Mouse (Mus musculus) kidney, embryonic 15.5 days (tissue): ENCODE results near the gene Bcl3. TPM values are rescaled to one million over a fixed set of nuclear protein-coding genes. Genes with fewer than 3 reads are reported as not detected.
"Not testable (repeated sequence)": the region's sequence is repeated elsewhere in the genome, so short reads cannot be mapped to it uniquely, and the experiment has no call there.

Experiments
- ATAC-seq: fragments of 200-750 bp; cut with Nextera tagmentation; replicated peaks from 2 replicates; pipeline ENCODE4 v1.8.0; 2017; ENCODE audit warnings: moderate TSS enrichment; ENCODE audit not compliant: low FRiP score
- H3K27ac ChIP-seq: fragments of 300-500 bp; sonication (generic); 2 replicates; pipeline ENCODE4 v1.5.1; 2015; ENCODE audit warnings: mild to moderate bottlenecking, inconsistent platforms
- H3K27me3 ChIP-seq: fragments of 300-500 bp; sonication (generic); 2 replicates; pipeline ENCODE4 v1.6.1; 2015; ENCODE audit warnings: inconsistent platforms
- H3K36me3 ChIP-seq: fragments of 300-500 bp; sonication (generic); 2 replicates; pipeline ENCODE4 v1.6.1; 2015; ENCODE audit warnings: inconsistent platforms
- H3K4me1 ChIP-seq: fragments of 300-500 bp; sonication (generic); 2 replicates; pipeline ENCODE4 v1.6.1; 2015; ENCODE audit warnings: inconsistent platforms
- H3K4me2 ChIP-seq: fragments of 300-500 bp; sonication (generic); 2 replicates; pipeline ENCODE4 v1.6.1; 2015; ENCODE audit warnings: moderate library complexity, mild to moderate bottlenecking, inconsistent platforms
- H3K4me3 ChIP-seq: fragments of 300-500 bp; sonication (generic); replicated peaks from 2 replicates; pipeline ENCODE4 v1.5.1; 2015; ENCODE audit warnings: mild to moderate bottlenecking, inconsistent platforms
- H3K9ac ChIP-seq: fragments of 300-500 bp; sonication (generic); 2 replicates; pipeline ENCODE4 v1.6.1; 2015; ENCODE audit warnings: mild to moderate bottlenecking, inconsistent platforms
- H3K9me3 ChIP-seq: fragments of 300-500 bp; sonication (generic); replicated peaks from 2 replicates; pipeline ENCODE4 v1.6.1; 2016; ENCODE audit warnings: inconsistent platforms
- WGBS: fragments of 180-500 bp; shearing (Covaris S2); methylation state at CpG from one replicate; pipeline ENCODE4 v1.1.7; 2015; ENCODE audit warnings: mixed read lengths; 5-methylcytosine and 5-hydroxymethylcytosine counted together
- polyA plus RNA-seq: library from polyadenylated mRNA; unstranded; fragments of >200 nt; fragmentation: Nextera tagmentation; extraction: Ambion mirVana; gene quantifications from 2 replicates; pipeline ENCODE4 v1.2.1, GENCODE M21; 2015

Bcl3 gene
- polyA plus RNA-seq, 1 experiment from 2014 or later, result 4.9 TPM

- Histone ChIP-seq H3K36me3 (no peaks in the 10 kb centered on the region), H3K4me1 (peaks cover 16% of the 10 kb centered on the region), H3K4me3 (no peak overlapping the region), H3K4me2 (no peak overlapping the region), H3K27ac (no peak overlapping the region), H3K9me3 (no peaks in the 10 kb centered on the region), H3K9ac (no peak overlapping the region), H3K27me3 (peaks cover 25% of the 10 kb centered on the region)
- WGBS, result 86% methylated on average over 19 of the region's 19 CpGs
- ATAC-seq, result no peak
Measured at GRCm38 (mm10) chr7:19792701-19793630, 29.6 kb downstream of the Bcl3 start.

GRCm38 (mm10) chr7:19791504-19791903 lies 31.1 kb downstream of the Bcl3 start:
- H3K27ac ChIP-seq, H3K36me3 ChIP-seq, ATAC-seq, H3K9me3 ChIP-seq, H3K4me3 ChIP-seq, H3K4me2 ChIP-seq, H3K4me1 ChIP-seq, H3K9ac ChIP-seq: not testable (repeated sequence)
- WGBS, result 91% methylated on average over 2 of the region's 2 CpGs
- H3K27me3 ChIP-seq, result peaks cover 17% of the 10 kb centered on the region

DNA sequence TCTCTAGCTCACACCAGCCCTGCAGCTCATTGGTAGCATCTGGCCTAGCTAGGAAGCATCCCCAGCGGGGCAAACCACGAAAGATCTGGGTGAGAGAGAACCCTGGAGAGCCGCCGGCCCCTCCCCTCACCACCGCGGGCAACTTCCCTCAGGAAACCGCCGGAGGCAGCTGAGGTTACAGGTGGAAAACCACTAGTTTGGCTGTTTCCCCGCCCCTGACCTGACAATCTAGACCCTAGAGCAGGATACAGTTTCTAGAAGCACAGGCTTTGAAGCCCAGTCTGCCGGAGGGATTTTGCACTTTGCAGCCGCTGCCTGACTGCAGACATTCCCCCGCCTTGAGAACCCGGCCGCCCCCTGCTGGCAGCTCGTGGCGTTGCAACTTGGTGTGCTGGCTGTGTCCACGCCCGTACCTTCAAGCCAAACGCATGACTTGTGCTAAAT lies 32.6 kb downstream of the Bcl3 start:
- Histone ChIP-seq H3K4me1 (peaks cover 11% of the 10 kb centered on the region; the same call in 1 of the 2 replicates), H3K27ac (peak overlapping the region; percentile 41; the same call in 1 of the 2 replicates), H3K9me3 (no peaks in the 10 kb centered on the region), H3K36me3 (no peaks in the 10 kb centered on the region), H3K9ac (peak overlapping the region; percentile 40), H3K4me2 (peak overlapping the region; percentile 72), H3K27me3 (0 out of 2 replicates have a peak, but pooled peaks cover 4% of the 10 kb centered on the region), H3K4me3 (peak overlapping the region; percentile 38)
- WGBS, result 2% methylated on average over 19 of the region's 19 CpGs
- ATAC-seq, result peak; percentile 62

GRCm38 (mm10) chr7:19785874-19786458 lies 36.6 kb downstream of the Bcl3 start:
- Histone ChIP-seq H3K27me3 (0 out of 2 replicates have a peak, but pooled peaks cover 2% of the 10 kb centered on the region), H3K36me3 (no peaks in the 10 kb centered on the region), H3K9me3 (no peaks in the 10 kb centered on the region), H3K4me2 (no peak overlapping the region), H3K9ac (no peak overlapping the region), H3K4me1 (peaks cover 11% of the 10 kb centered on the region; the same call in 1 of the 2 replicates), H3K4me3 (no peak overlapping the region), H3K27ac (no peak overlapping the region)
- ATAC-seq, result no peak
- WGBS, result 39% methylated on average over 12 of the region's 12 CpGs

- WGBS, result 31% methylated on average over 11 of the region's 11 CpGs
- peak; percentile 24; the same call in 1 of the 2 replicates for ATAC-seq
Measured at GRCm38 (mm10) chr7:19784764-19785535, 37.6 kb downstream of the Bcl3 start.

DNA sequence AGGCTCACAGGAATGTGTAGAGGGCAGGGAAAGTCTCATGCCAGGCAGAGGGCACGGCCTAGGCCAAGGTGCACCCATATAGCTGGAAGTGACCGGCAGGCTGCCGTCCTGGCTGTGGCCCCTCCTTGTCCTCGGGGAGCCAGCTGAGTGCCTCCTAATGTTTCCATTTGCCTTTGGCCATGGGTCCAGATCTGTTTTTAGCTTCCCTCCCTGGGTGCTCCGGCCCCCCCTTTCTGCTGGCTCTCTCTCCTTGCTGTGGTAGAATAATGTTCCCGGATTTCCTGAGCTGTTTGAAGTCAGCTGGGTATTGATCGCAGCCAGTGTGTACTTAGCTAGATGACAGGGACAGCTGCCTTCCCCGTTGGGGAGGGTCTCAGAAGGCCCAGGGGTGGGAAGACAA lies 38.9 kb downstream of the Bcl3 start:
- no peak overlapping the region for H3K4me3 ChIP-seq
- H3K9ac ChIP-seq, result no peak overlapping the region
- no peaks in the 10 kb centered on the region for H3K9me3 ChIP-seq
- 0 out of 2 replicates have a peak, but pooled peaks cover 9% of the 10 kb centered on the region for H3K36me3 ChIP-seq
- ATAC-seq, result no peak
- no peaks in the 10 kb centered on the region for H3K27me3 ChIP-seq
- 82% methylated on average over 8 of the region's 8 CpGs for WGBS
- H3K4me1 ChIP-seq, result peaks cover 6% of the 10 kb centered on the region; the same call in 1 of the 2 replicates
- H3K27ac ChIP-seq, result no peak overlapping the region
- H3K4me2 ChIP-seq, result no peak overlapping the region

More at GRCm38 (mm10) chr7:19784764-19785535, 37.6 kb downstream of the Bcl3 start:
- Histone ChIP-seq H3K4me1 (peaks cover 10% of the 10 kb centered on the region; the same call in 1 of the 2 replicates), H3K9ac (no peak overlapping the region), H3K4me3 (no peak overlapping the region), H3K9me3 (no peaks in the 10 kb centered on the region), H3K27me3 (no peaks in the 10 kb centered on the region), H3K36me3 (0 out of 2 replicates have a peak, but pooled peaks cover 2% of the 10 kb centered on the region), H3K27ac (no peak overlapping the region), H3K4me2 (no peak overlapping the region)

DNA sequence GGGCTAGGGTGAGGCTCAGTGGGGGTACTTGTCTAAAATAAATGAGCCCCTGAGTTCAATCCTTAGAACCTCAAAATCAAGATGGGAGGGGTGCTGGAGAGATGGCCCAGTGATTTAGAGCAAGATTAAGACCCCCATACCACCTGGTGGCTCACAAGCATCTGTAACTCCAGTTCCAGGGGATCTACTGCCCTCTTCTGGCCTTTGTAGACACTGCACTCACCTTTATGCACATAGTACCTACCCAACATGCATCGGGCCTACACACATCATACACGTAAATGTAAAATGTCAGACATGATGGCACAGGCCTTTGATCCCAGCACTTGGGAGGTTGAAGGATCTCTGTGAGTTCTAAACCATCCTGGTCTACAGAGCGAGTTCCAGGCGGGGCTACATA lies 39.9 kb downstream of the Bcl3 start:
- no peak overlapping the region for H3K9ac ChIP-seq
- no peak overlapping the region for H3K4me2 ChIP-seq
- no peaks in the 10 kb centered on the region for H3K27me3 ChIP-seq
- H3K4me1 ChIP-seq, result peaks cover 6% of the 10 kb centered on the region; the same call in 1 of the 2 replicates
- WGBS, result 95% methylated on average over 4 of the region's 4 CpGs
- H3K36me3 ChIP-seq, result 0 out of 2 replicates have a peak, but pooled peaks cover 9% of the 10 kb centered on the region
- no peak for ATAC-seq
- H3K9me3 ChIP-seq, result no peaks in the 10 kb centered on the region
- H3K27ac ChIP-seq, result no peak overlapping the region
- no peak overlapping the region for H3K4me3 ChIP-seq

GRCm38 (mm10) chr7:19781741-19782140 lies 40.8 kb downstream of the Bcl3 start:
- no peak for ATAC-seq
- peaks cover 6% of the 10 kb centered on the region; the same call in 1 of the 2 replicates for H3K4me1 ChIP-seq
- 0 out of 2 replicates have a peak, but pooled peaks cover 9% of the 10 kb centered on the region for H3K36me3 ChIP-seq
- no peak overlapping the region for H3K27ac ChIP-seq
- H3K4me3 ChIP-seq, result no peak overlapping the region
- 92% methylated on average over 7 of the region's 7 CpGs for WGBS
- no peaks in the 10 kb centered on the region for H3K27me3 ChIP-seq
- H3K9me3 ChIP-seq, result no peaks in the 10 kb centered on the region
- H3K9ac ChIP-seq, result no peak overlapping the region
- no peak overlapping the region for H3K4me2 ChIP-seq

GRCm38 (mm10) chr7:19779903-19780302 lies 42.7 kb downstream of the Bcl3 start:
- 84% methylated on average over 4 of the region's 4 CpGs for WGBS
- Histone ChIP-seq H3K36me3 (0 out of 2 replicates have a peak, but pooled peaks cover 9% of the 10 kb centered on the region), H3K9me3 (no peaks in the 10 kb centered on the region), H3K27ac (no peak overlapping the region), H3K9ac (no peak overlapping the region), H3K27me3 (no peaks in the 10 kb centered on the region), H3K4me3 (no peak overlapping the region), H3K4me2 (no peak overlapping the region), H3K4me1 (no peaks in the 10 kb centered on the region)
- ATAC-seq, result no peak

GRCm38 (mm10) chr7:19778645-19779044 lies 43.9 kb downstream of the Bcl3 start:
- Histone ChIP-seq H3K9me3 (no peaks in the 10 kb centered on the region), H3K27me3 (no peaks in the 10 kb centered on the region), H3K4me3 (no peak overlapping the region), H3K27ac (no peak overlapping the region), H3K4me2 (no peak overlapping the region), H3K36me3 (0 out of 2 replicates have a peak, but pooled peaks cover 9% of the 10 kb centered on the region), H3K9ac (no peak overlapping the region), H3K4me1 (no peaks in the 10 kb centered on the region)
- ATAC-seq, result no peak
- 84% methylated on average over 8 of the region's 8 CpGs for WGBS

GRCm38 (mm10) chr7:19777049-19777723 lies 45.4 kb downstream of the Bcl3 start:
- Histone ChIP-seq H3K36me3 (0 out of 2 replicates have a peak, but pooled peaks cover 9% of the 10 kb centered on the region), H3K27ac (no peak overlapping the region), H3K9ac (no peak overlapping the region), H3K4me2 (no peak overlapping the region), H3K4me3 (no peak overlapping the region), H3K9me3 (no peaks in the 10 kb centered on the region), H3K27me3 (no peaks in the 10 kb centered on the region), H3K4me1 (peaks cover 6% of the 10 kb centered on the region)
- WGBS, result 88% methylated on average over 11 of the region's 11 CpGs
- no peak for ATAC-seq
